Mouse (Mus musculus) midbrain, postnatal 0 days (tissue): ENCODE measurements around the gene Mrnip. TPM values are rescaled to one million over a fixed set of nuclear protein-coding genes. Genes with fewer than 3 reads are reported as not detected.

Experiments
- ATAC-seq: fragments of 200-750 bp; cut with Nextera tagmentation; 2 replicates; pipeline ENCODE4 v1.8.0; 2017; ENCODE audit warnings: moderate number of reproducible peaks, mild to moderate bottlenecking, moderate TSS enrichment, moderate library complexity; ENCODE audit not compliant: low FRiP score
- DNase-seq: peaks from one replicate; pipeline ENCODE4 v3.0.0-alpha.2; 2015; ENCODE audit warnings: low spot score
- H3K27ac ChIP-seq: fragments of 300-500 bp; sonication (generic); 2 replicates; pipeline ENCODE4 v1.5.1; 2014; ENCODE audit warnings: low read depth, mild to moderate bottlenecking, low read length, mixed read lengths
- H3K27me3 ChIP-seq: fragments of 300-500 bp; sonication (generic); 2 replicates; pipeline ENCODE4 v1.6.1; 2014; ENCODE audit warnings: low read length, control low read depth, mixed read lengths; ENCODE audit not compliant: insufficient read depth
- H3K36me3 ChIP-seq: fragments of 300-500 bp; sonication (generic); 2 replicates; pipeline ENCODE4 v1.6.1; 2014; ENCODE audit warnings: low read length, control low read depth, mixed read lengths; ENCODE audit not compliant: insufficient read depth
- H3K4me1 ChIP-seq: fragments of 300-500 bp; sonication (generic); 2 replicates; pipeline ENCODE4 v1.6.1; 2014; ENCODE audit warnings: mild to moderate bottlenecking, control low read depth, antibody characterized with exemption, low read length, mixed read lengths; ENCODE audit not compliant: insufficient read depth
- H3K4me2 ChIP-seq: fragments of 300-500 bp; sonication (generic); 2 replicates; pipeline ENCODE4 v1.6.1; 2014; ENCODE audit warnings: low read depth, mild to moderate bottlenecking, low read length, mixed read lengths; ENCODE audit not compliant: poor library complexity, severe bottlenecking
- H3K4me3 ChIP-seq: fragments of 300-500 bp; sonication (generic); 2 replicates; pipeline ENCODE4 v1.5.1; 2014; ENCODE audit warnings: low read depth, mild to moderate bottlenecking, low read length, moderate library complexity
- H3K9ac ChIP-seq: fragments of 300-500 bp; sonication (generic); replicated peaks from 2 replicates; pipeline ENCODE4 v1.6.1; 2014; ENCODE audit warnings: mild to moderate bottlenecking, low read length, moderate library complexity, mixed read lengths; ENCODE audit not compliant: poor library complexity, severe bottlenecking
- H3K9me3 ChIP-seq: fragments of 300-500 bp; sonication (generic); 2 replicates; pipeline ENCODE4 v1.6.1; 2016; ENCODE audit warnings: low read length, control low read depth
- CTCF ChIP-seq: IDR thresholded peaks from 2 replicates; pipeline ENCODE4 v1.5.1; 2016; ENCODE audit warnings: antibody characterized with exemption, mild to moderate bottlenecking
- WGBS: fragments of 180-500 bp; shearing (Covaris S2); extraction: QIAGEN DNeasy Blood & Tissue Kit; methylation state at CpG from one replicate; pipeline ENCODE4 v1.1.7; 2014; 5-methylcytosine and 5-hydroxymethylcytosine counted together
- polyA plus RNA-seq: library from polyadenylated mRNA; unstranded; fragments of >200 nt; fragmentation: Nextera tagmentation; extraction: Ambion mirVana; gene quantifications from 2 replicates; pipeline ENCODE4 v1.2.1, GENCODE M21; 2015
- total RNA-seq: library from RNA; depleted of rRNA; stranded (reverse); fragments of >200 nt; gene quantifications from 2 replicates; pipeline ENCODE4 v1.2.3, GENCODE M21; 2014

Mrnip gene
- total and polyA plus RNA-seq, 2 experiments from 2014 or later, result 37.9 to 41.3 TPM

GRCm38 (mm10) chr11:50134136-50134859 is 39.9 kb upstream of the Mrnip start:
- WGBS, result 85% methylated on average over 10 of the region's 10 CpGs
- Histone ChIP-seq H3K9ac (no peak overlapping the region), H3K4me2 (no peak overlapping the region), H3K36me3 (peaks cover 27% of the 10 kb centered on the region), H3K27me3 (no peaks in the 10 kb centered on the region), H3K4me1 (0 out of 2 replicates have a peak, but pooled peaks cover 5% of the 10 kb centered on the region), H3K4me3 (no peak overlapping the region), H3K9me3 (no peaks in the 10 kb centered on the region), H3K27ac (no peak overlapping the region)
- no peak for TF ChIP-seq CTCF
- ATAC-seq, result no peak
- DNase-seq, result no peak

DNA sequence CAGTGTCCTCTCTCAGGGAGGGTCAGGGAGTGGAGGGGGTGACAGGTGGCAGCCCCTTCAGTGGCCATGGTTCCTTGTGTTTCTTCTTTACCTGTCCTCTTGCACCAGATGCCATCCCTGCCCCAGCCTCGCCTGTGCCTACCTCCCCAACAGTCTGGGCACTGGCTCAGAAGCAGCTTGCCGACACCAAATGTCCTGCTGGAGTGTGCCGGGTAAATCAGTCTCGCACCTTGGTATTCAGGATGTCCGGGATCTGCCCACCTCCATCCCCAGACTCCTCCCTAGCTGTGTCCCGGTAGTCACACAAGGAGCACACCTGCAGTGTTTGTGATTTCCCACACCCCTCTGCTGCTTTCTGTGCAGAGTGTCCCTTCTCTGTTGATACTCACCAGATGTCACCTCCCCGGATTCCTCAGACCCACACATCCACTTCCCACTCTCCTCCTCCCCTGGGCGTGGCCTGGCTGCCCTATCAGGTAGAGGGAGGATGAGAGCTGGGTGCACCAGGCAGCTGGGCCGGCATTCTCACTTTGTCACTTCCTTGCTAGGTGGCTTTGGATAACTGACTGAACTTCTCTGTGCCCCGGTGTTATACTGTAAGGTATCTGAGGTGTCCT is 35.9 kb upstream of the Mrnip start:
- no peak for TF ChIP-seq CTCF
- Histone ChIP-seq H3K4me2 (no peak overlapping the region), H3K4me1 (no peaks in the 10 kb centered on the region), H3K4me3 (no peak overlapping the region), H3K9me3 (no peaks in the 10 kb centered on the region), H3K27me3 (no peaks in the 10 kb centered on the region), H3K9ac (no peak overlapping the region), H3K36me3 (peaks cover 60% of the 10 kb centered on the region), H3K27ac (no peak overlapping the region)
- ATAC-seq (no peak), DNase-seq (no peak)
- WGBS, result 78% methylated on average over 10 of the region's 10 CpGs

DNA sequence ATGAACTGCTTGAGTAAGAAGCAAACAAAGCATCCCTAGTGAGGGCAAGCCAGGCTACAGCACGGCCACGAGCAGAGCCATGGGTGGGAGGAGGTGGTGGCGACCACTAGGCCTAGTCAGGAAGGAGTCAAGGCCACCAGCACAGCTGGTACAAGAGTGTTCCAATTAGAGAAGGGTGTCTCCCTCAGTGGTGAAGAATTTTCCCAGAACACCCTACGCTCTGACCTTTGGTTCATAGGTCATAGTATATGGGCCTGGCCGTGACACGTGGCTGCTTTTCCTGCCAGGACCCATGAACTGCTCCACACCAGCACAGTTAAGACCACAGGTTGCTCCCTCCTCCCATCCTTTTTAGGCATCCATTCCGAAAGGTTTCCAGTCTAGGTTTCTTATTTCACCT is 34.7 kb upstream of the Mrnip start:
- Histone ChIP-seq H3K27ac (no peak overlapping the region), H3K4me1 (no peaks in the 10 kb centered on the region), H3K4me2 (no peak overlapping the region), H3K9me3 (no peaks in the 10 kb centered on the region), H3K9ac (no peak overlapping the region), H3K27me3 (no peaks in the 10 kb centered on the region), H3K36me3 (peaks cover 64% of the 10 kb centered on the region), H3K4me3 (no peak overlapping the region)
- TF ChIP-seq CTCF, result no peak
- no peak for DNase-seq
- no peak for ATAC-seq
- 84% methylated on average over 7 of the region's 7 CpGs for WGBS

GRCm38 (mm10) chr11:50145529-50145928 is 28.7 kb upstream of the Mrnip start:
- H3K27ac ChIP-seq, result no peak overlapping the region
- no peak for TF ChIP-seq CTCF

GRCm38 (mm10) chr11:50146121-50146520 is 28.1 kb upstream of the Mrnip start:
- Histone ChIP-seq H3K27ac (no peak overlapping the region), H3K36me3 (peaks cover 71% of the 10 kb centered on the region), H3K27me3 (no peaks in the 10 kb centered on the region), H3K9me3 (no peaks in the 10 kb centered on the region), H3K4me3 (no peak overlapping the region), H3K4me1 (no peaks in the 10 kb centered on the region), H3K9ac (no peak overlapping the region), H3K4me2 (no peak overlapping the region)
- 95% methylated on average over 13 of the region's 13 CpGs for WGBS
- ATAC-seq (no peak), DNase-seq (no peak)
- TF ChIP-seq CTCF, result no peak

More at GRCm38 (mm10) chr11:50145529-50145928, 28.7 kb upstream of the Mrnip start:
- no peak for ATAC-seq
- no peaks in the 10 kb centered on the region for H3K4me1 ChIP-seq
- H3K36me3 ChIP-seq, result peaks cover 76% of the 10 kb centered on the region
- no peaks in the 10 kb centered on the region for H3K27me3 ChIP-seq
- 94% methylated on average over 3 of the region's 3 CpGs for WGBS
- no peaks in the 10 kb centered on the region for H3K9me3 ChIP-seq
- H3K4me2 ChIP-seq, result no peak overlapping the region
- no peak overlapping the region for H3K9ac ChIP-seq
- DNase-seq, result no peak
- no peak overlapping the region for H3K4me3 ChIP-seq

DNA sequence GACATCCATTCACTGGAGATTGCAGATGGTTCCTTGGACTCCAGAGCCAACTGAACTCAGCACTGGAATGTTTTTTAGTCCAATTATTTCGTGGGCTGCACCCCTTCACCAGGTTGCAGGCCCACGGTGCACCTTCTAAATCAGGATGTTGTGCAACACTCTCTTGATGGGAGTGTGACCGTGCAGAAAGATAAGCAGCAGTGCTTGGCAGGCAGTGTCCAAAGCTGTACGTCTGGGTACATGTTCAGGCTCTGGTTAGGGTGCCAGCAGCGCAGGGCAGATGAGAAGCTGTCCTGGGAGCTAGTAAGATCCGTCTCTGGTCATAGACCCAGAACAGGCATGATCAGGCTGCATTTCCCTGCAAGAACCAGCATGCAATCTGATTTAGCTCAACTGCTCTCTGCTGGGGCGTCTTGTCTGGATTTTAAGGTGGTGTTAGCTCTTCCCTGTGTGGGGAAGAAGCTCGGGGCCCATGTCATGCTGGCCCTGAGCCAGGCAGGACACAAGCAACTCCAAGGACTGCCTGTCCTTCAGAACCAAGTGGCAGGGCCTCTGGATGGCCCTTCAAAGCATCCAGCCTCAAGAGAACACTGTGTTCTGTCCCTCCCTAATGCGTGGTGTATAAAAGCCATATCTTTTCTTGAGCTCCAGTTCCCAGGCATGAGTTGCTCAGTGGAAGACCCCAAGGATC is 26.8 kb upstream of the Mrnip start:
- Histone ChIP-seq H3K36me3 (peaks cover 76% of the 10 kb centered on the region), H3K27me3 (no peaks in the 10 kb centered on the region), H3K27ac (no peak overlapping the region), H3K9ac (no peak overlapping the region), H3K4me1 (no peaks in the 10 kb centered on the region), H3K4me2 (no peak overlapping the region), H3K9me3 (no peaks in the 10 kb centered on the region), H3K4me3 (no peak overlapping the region)
- TF ChIP-seq CTCF, result no peak
- ATAC-seq, result no peak
- WGBS, result 92% methylated on average over 9 of the region's 9 CpGs
- no peak for DNase-seq
